Mouse (Mus musculus): ENCODE measurements around the gene Drd4. TPM values are rescaled to one million over a fixed set of nuclear protein-coding genes. Genes with fewer than 3 reads are reported as not detected.

Drd4 gene
- total and polyA plus RNA-seq, 2 experiments from 2014 or later, result 0.07 TPM; not detected in 1

DNA sequence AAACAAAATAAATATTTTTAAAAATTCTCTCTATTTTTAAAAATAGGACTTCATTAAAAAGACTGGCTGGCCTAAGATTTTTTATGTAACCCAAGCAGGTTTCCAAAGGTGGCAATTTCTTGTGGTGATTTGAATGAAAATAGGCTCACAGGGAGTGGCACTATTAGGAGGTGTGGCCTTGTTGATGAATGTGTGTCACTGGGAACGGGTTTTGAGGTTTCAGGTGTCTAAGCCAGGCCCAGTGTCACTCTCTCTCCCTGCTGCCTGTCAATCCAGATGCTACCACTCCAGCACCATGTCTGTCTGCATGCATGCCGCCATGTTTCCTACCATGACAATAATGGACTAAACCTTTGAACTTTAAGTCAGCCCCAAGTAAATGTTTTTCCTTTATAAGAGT lies 27.6 kb downstream of the Drd4 start:
- no peak overlapping the region for H3K4me3 ChIP-seq (ENCODE audit: low read depth, low read length)
- no peak overlapping the region for H3K9ac ChIP-seq (replicated peaks; ENCODE audit: low read depth, low read length)
- no peak for DNase-seq (ENCODE audit: low spot score)
- 88% methylated on average over 2 of the region's 2 CpGs for WGBS
- H3K27ac ChIP-seq (ENCODE audit: low read depth), result no peak overlapping the region
- H3K4me2 ChIP-seq (ENCODE audit: low read depth, low read length), result no peak overlapping the region
- H3K27me3 ChIP-seq (ENCODE audit: control insufficient read depth, insufficient read depth, low read length), result no peaks in the 10 kb centered on the region
- ATAC-seq (ENCODE audit: insufficient read depth, low read depth), result no peak
- H3K4me1 ChIP-seq (ENCODE audit: control insufficient read depth, insufficient read depth), result no peaks in the 10 kb centered on the region; the same call in 1 of the 2 replicates
- TF ChIP-seq CTCF (IDR thresholded peaks at IDR 0.05; ENCODE audit: low read depth) (no peak), EP300 (IDR thresholded peaks at IDR 0.05; ENCODE audit: low read depth) (no peak)
- H3K36me3 ChIP-seq (replicated peaks; ENCODE audit: control insufficient read depth, insufficient read depth, low read length), result peaks cover 96% of the 10 kb centered on the region
- no peaks in the 10 kb centered on the region for H3K9me3 ChIP-seq (replicated peaks; ENCODE audit: control insufficient read depth, low read length)

DNA sequence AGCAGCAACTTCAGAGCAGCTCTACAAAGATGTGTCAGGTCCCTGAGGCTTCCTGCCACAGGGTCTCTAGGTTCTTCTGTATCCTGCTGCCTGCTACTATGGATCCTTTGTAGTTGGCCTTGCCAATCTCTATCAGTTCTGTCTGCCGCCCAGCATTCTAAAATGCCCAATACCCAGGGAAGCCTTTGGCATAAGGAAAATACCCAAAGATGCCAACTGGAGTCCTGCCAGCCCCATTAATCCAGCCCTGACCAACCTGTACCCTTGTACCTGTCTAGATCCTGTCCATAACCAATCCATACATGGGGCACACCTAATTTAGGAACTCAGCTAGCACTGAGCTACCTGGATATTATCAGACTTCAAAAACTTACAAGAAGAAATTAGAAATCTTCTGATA lies 32.9 kb downstream of the Drd4 start:
- Histone ChIP-seq H3K4me2 (ENCODE audit: low read depth, low read length) (no peak overlapping the region), H3K36me3 (replicated peaks; ENCODE audit: control insufficient read depth, insufficient read depth, low read length) (peaks cover 45% of the 10 kb centered on the region), H3K4me1 (ENCODE audit: control insufficient read depth, insufficient read depth) (peaks cover 21% of the 10 kb centered on the region), H3K27ac (ENCODE audit: low read depth) (no peak overlapping the region), H3K9me3 (replicated peaks; ENCODE audit: control insufficient read depth, low read length) (no peaks in the 10 kb centered on the region), H3K27me3 (ENCODE audit: control insufficient read depth, insufficient read depth, low read length) (no peaks in the 10 kb centered on the region), H3K9ac (replicated peaks; ENCODE audit: low read depth, low read length) (no peak overlapping the region), H3K4me3 (ENCODE audit: low read depth, low read length) (no peak overlapping the region)
- DNase-seq (ENCODE audit: low spot score) (no peak), ATAC-seq (ENCODE audit: insufficient read depth, low read depth) (no peak)
- 73% methylated on average over 1 of the region's 1 CpGs for WGBS
- no peak for TF ChIP-seq CTCF (IDR thresholded peaks at IDR 0.05; ENCODE audit: low read depth)
- TF ChIP-seq EP300 (IDR thresholded peaks at IDR 0.05; ENCODE audit: low read depth), result no peak

DNA sequence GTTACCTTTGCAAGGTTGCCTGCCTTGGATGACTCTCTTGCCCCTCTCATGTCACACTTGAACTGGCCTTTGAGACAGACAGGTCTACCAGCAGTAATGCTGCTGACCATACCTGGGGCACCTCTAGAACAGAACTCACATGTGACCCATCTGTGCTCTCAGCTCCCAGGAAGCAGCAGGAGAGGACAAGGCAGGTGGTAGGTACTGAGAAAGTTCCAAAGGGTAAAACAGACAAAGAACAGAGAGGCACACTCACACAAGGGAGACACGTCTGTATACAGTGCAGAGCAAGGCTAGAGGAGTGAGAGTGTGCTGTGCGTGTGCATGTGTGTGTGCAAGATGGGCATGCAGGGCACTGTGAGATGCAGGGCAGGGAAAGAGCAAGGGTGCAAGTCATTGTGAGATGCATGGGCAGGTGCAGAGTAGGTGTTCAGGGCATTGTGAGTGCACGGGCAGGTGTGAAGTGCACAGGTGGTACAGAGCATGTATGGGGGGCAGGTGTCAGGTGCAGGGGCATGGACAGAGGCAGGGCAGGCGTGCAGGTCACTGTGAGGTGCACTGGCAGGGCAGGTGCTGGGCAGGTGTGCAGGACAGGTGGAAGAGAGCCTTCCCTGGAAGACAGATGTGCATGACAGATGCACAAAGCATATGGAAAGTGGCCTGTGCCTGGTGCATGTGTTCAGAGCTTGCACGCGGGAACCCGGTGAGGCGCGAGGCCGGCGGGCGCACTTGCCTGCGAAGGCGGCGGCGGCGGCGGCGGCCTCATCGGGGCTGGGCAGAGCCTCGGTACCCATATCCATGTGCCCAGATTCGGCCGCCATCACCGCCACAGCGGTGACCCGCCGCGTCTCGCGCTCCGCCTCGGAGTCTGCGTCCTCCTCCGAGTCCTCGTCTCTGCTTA lies 35.0 kb downstream of the Drd4 start:
- Histone ChIP-seq H3K27me3 (ENCODE audit: control insufficient read depth, insufficient read depth, low read length) (no peaks in the 10 kb centered on the region), H3K9me3 (replicated peaks; ENCODE audit: control insufficient read depth, low read length) (no peaks in the 10 kb centered on the region), H3K4me1 (ENCODE audit: control insufficient read depth, insufficient read depth) (peaks cover 21% of the 10 kb centered on the region), H3K27ac (ENCODE audit: low read depth) (peak overlapping the region; percentile 100), H3K4me3 (ENCODE audit: low read depth, low read length) (peak overlapping the region; percentile 71), H3K9ac (replicated peaks; ENCODE audit: low read depth, low read length) (peak overlapping the region; percentile 93), H3K4me2 (ENCODE audit: low read depth, low read length) (peak overlapping the region; percentile 94), H3K36me3 (replicated peaks; ENCODE audit: control insufficient read depth, insufficient read depth, low read length) (peaks cover 24% of the 10 kb centered on the region)
- DNase-seq (ENCODE audit: low spot score), result no peak
- 6% methylated on average over 32 of the region's 35 CpGs for WGBS
- peak; percentile 1 for ATAC-seq (ENCODE audit: insufficient read depth, low read depth)
- TF ChIP-seq CTCF (IDR thresholded peaks at IDR 0.05; ENCODE audit: low read depth), result no peak
- no peak for TF ChIP-seq EP300 (IDR thresholded peaks at IDR 0.05; ENCODE audit: low read depth)

DNA sequence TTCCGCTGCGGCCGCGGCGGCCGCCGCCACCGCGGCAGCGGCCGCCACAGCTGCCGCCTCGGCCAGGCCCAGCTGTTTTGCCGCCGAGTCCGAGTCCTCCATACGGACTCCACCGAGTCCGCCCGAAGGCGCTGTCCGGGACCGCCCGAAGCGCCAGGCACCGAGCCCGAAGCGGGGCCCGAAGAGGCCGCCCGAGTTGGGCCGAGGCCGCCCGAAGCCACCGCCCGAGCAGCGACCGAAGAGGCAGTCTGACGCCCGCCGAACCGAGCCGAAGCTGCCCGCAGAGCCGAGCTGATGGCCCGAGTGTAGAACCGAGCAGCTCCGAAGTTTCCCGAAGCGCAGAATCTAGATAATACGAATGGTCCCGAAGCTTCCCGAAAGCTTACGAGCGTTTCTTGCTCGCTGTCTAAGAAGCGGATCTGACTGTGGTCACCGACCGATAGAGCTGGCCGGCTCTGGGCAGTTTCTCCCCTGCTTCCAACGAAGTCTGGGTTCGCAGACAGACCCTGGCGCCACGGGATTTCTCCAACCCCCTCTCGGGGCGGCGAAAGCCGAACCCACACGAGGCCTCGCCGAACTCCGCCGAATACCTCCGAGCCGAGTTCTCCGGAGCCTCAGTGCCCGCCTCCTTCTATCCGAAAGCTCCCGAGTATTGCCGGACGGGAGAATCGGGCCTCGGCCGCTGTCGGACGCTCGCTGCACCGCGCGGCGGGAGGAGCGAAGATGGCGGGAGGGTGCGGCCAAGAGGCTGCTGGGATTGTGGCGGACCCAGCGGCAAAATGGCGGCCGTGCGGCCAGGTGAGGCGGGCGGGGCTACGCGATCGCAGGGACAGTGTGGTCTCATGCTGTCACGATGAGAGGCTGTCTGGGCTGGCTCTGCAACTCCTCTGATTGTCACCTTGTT lies 35.9 kb downstream of the Drd4 start, which contains the start of the genes Deaf1 and Tmem80:
TSS of gene Deaf1 (minus strand) at position 222 of the 904 bp plus-strand sequence.
TSS of gene Tmem80 (plus strand) at position 271 of the 904 bp plus-strand sequence.
- WGBS, result under 1% methylated on average over 105 of the region's 105 CpGs
- peaks cover 21% of the 10 kb centered on the region for H3K4me1 ChIP-seq (ENCODE audit: control insufficient read depth, insufficient read depth)
- peak within 1 kb of the TSS; percentile 71 for H3K4me3 ChIP-seq (ENCODE audit: low read depth, low read length)
- peak; percentile 94 for ATAC-seq (ENCODE audit: insufficient read depth, low read depth)
- H3K27ac ChIP-seq (ENCODE audit: low read depth), result peak within 1 kb of the TSS; percentile 100
- H3K36me3 ChIP-seq (replicated peaks; ENCODE audit: control insufficient read depth, insufficient read depth, low read length), result peaks cover 15% of the 10 kb centered on the region
- TF ChIP-seq CTCF (IDR thresholded peaks at IDR 0.05; ENCODE audit: low read depth) (no peak), EP300 (IDR thresholded peaks at IDR 0.05; ENCODE audit: low read depth) (no peak)
- DNase-seq (ENCODE audit: low spot score), result peak; percentile 99
- no peaks in the 10 kb centered on the region for H3K27me3 ChIP-seq (ENCODE audit: control insufficient read depth, insufficient read depth, low read length)
- H3K4me2 ChIP-seq (ENCODE audit: low read depth, low read length), result peak within 1 kb of the TSS; percentile 94
- no peaks in the 10 kb centered on the region for H3K9me3 ChIP-seq (replicated peaks; ENCODE audit: control insufficient read depth, low read length)
- peak within 1 kb of the TSS; percentile 93 for H3K9ac ChIP-seq (replicated peaks; ENCODE audit: low read depth, low read length)

DNA sequence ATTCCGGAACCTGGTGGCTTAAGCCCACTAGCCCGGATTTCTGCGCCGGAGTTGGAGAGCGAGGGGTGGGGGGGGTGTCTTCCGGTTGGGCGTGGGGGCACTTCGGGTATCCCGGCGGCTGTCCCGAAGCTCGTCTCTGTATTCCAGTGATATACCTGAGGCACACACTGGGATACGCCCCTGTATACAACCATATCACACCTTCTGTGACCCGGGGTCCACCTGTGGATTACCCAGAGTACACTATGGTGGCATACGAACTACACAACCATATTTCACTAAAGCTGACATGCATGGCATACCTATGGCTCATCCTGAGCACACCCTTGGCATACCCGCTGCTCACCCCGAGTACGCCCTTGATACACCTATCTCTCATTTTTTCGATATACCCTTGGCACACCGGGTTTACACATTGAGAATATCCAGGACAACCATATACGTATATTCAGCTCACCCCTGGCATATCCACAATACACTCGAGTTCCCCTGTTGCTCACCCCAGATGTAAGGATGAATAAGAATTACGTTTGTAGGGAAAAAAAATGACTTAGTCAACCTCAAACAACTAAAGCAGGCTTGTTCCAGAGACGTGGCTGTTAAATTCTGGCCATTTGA lies 36.7 kb downstream of the Drd4 start:
- 17% methylated on average over 24 of the region's 24 CpGs for WGBS
- DNase-seq (ENCODE audit: low spot score) (peak; percentile 11), ATAC-seq (ENCODE audit: insufficient read depth, low read depth) (peak; percentile 0; the same call in 1 of the 2 replicates)
- TF ChIP-seq EP300 (IDR thresholded peaks at IDR 0.05; ENCODE audit: low read depth) (no peak), CTCF (IDR thresholded peaks at IDR 0.05; ENCODE audit: low read depth) (no peak)
- peak overlapping the region; percentile 71 for H3K4me3 ChIP-seq (ENCODE audit: low read depth, low read length)
- H3K4me2 ChIP-seq (ENCODE audit: low read depth, low read length), result peak overlapping the region; percentile 94
- peaks cover 21% of the 10 kb centered on the region for H3K4me1 ChIP-seq (ENCODE audit: control insufficient read depth, insufficient read depth)
- no peaks in the 10 kb centered on the region for H3K27me3 ChIP-seq (ENCODE audit: control insufficient read depth, insufficient read depth, low read length)
- H3K9me3 ChIP-seq (replicated peaks; ENCODE audit: control insufficient read depth, low read length), result no peaks in the 10 kb centered on the region
- peaks cover 14% of the 10 kb centered on the region for H3K36me3 ChIP-seq (replicated peaks; ENCODE audit: control insufficient read depth, insufficient read depth, low read length)
- H3K27ac ChIP-seq (ENCODE audit: low read depth), result peak overlapping the region; percentile 100
- H3K9ac ChIP-seq (replicated peaks; ENCODE audit: low read depth, low read length), result peak overlapping the region; percentile 93
